Mouse (Mus musculus) liver, postnatal 0 days (tissue): ENCODE measurements at regions not wholly inside any gene's neighbourhood (a gene's known extent, or its start where the extent isn't known, plus 50 kb on each side); places are given as distances from the start of the nearest gene placed in this dataset.

Experiments
- CTCF ChIP-seq: sonication (generic); IDR thresholded peaks from 2 replicates; pipeline ENCODE4 v1.5.1; 2016; ENCODE audit warnings: antibody characterized with exemption, low read depth
- EP300 ChIP-seq: IDR thresholded peaks from 2 replicates; pipeline ENCODE4 v1.6.1; 2016; ENCODE audit warnings: antibody characterized with exemption, low read depth, mild to moderate bottlenecking

GRCm38 (mm10) chr5:133189798-133190571, 646.8 kb upstream of the Auts2 start:
- TF ChIP-seq CTCF (no peak), EP300 (no peak)
